Mouse (Mus musculus): ENCODE measurements around the gene Notch4.

- TF ChIP-seq SIN3A (IDR thresholded peaks at IDR 0.05; ENCODE audit: low read length) (no peak), CTCF (conservative IDR thresholded peaks at IDR 0.05 in 1 of 2, IDR thresholded peaks at IDR 0.05 in 1 of 2; ENCODE audit: low read depth in 2 of 2, low read length in 2 of 2) (peak; percentile 27 to 55; a peak in 3 of 4 replicates), POLR2A (IDR thresholded peaks at IDR 0.05; ENCODE audit: low read depth, low read length) (no peak), POLR2AphosphoS2 (IDR thresholded peaks at IDR 0.05; ENCODE audit: low read depth, low read length) (no peak), ZC3H11A (IDR thresholded peaks at IDR 0.05; ENCODE audit: low read depth, low read length) (no peak), CHD1 (IDR thresholded peaks at IDR 0.05; ENCODE audit: low read depth, low read length) (no peak), EP300 (IDR thresholded peaks at IDR 0.05; ENCODE audit: low read length) (no peak), USF1 (IDR thresholded peaks at IDR 0.05; ENCODE audit: low read depth, low read length) (no peak), MAX (IDR thresholded peaks at IDR 0.05; ENCODE audit: low read length) (no peak)
Measured at GRCm38 (mm10) chr17:34571875-34572274, 7.8 kb downstream of the Notch4 start.
